Mouse (Mus musculus): ENCODE measurements around the gene Bcl2. TPM values are rescaled to one million over a fixed set of nuclear protein-coding genes. Genes with fewer than 3 reads are reported as not detected.

Gene Bcl2
- polyA plus RNA-seq, 1 experiment from 2014 or later, result 8.3 TPM

- DNase-seq (ENCODE audit: low spot score), result no peak
- Histone ChIP-seq H3K4me1 (replicated peaks) (peaks cover 17% of the 10 kb centered on the region), H3K4me3 (no peak overlapping the region), H3K27me3 (ENCODE audit: insufficient read depth, poor library complexity, severe bottlenecking) (no peaks in the 10 kb centered on the region; the same call in 1 of the 2 replicates), H3K36me3 (no peaks in the 10 kb centered on the region), H3K27ac (no peak overlapping the region), H3K9me3 (no peaks in the 10 kb centered on the region)
- WGBS, result 91% methylated on average over 6 of the region's 6 CpGs
Measured at GRCm38 (mm10) chr1:106707036-106707880, 6.8 kb downstream of the Bcl2 start.

DNA sequence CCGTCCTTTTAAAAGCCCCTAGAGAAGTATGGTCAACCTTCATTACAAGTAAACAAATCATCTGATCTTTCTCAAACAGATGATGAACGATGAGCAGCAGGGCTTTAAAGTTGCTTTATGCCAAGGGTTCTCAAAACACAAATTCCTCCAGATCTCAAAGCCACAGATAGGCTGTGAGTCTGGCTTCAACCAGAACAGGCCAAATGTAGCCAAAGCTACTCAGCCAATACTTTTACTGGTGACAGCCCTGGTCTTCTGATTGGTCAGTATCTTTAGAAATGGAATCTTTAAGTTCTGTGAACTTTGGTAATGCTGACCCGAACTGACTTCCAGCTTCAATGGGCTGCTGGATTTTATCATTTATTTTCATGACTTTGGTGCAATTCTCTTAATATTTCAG, 10.9 kb downstream of the Bcl2 start:
- Histone ChIP-seq H3K36me3 (no peaks in the 10 kb centered on the region), H3K9me3 (no peaks in the 10 kb centered on the region), H3K4me1 (replicated peaks) (peaks cover 6% of the 10 kb centered on the region; the same call in 1 of the 2 replicates), H3K27me3 (ENCODE audit: insufficient read depth, poor library complexity, severe bottlenecking) (no peaks in the 10 kb centered on the region), H3K4me3 (no peak overlapping the region), H3K27ac (no peak overlapping the region)
- 75% methylated on average over 3 of the region's 3 CpGs for WGBS
- no peak for DNase-seq (ENCODE audit: low spot score)

GRCm38 (mm10) chr1:106702471-106703175, 11.5 kb downstream of the Bcl2 start:
- H3K9me3 ChIP-seq, result no peaks in the 10 kb centered on the region
- H3K27ac ChIP-seq, result no peak overlapping the region
- 74% methylated on average over 4 of the region's 4 CpGs for WGBS
- no peaks in the 10 kb centered on the region for H3K36me3 ChIP-seq
- no peak for DNase-seq (ENCODE audit: low spot score)
- H3K4me3 ChIP-seq, result no peak overlapping the region
- peaks cover 6% of the 10 kb centered on the region; the same call in 1 of the 2 replicates for H3K4me1 ChIP-seq (replicated peaks)
- no peaks in the 10 kb centered on the region for H3K27me3 ChIP-seq (ENCODE audit: insufficient read depth, poor library complexity, severe bottlenecking)

DNA sequence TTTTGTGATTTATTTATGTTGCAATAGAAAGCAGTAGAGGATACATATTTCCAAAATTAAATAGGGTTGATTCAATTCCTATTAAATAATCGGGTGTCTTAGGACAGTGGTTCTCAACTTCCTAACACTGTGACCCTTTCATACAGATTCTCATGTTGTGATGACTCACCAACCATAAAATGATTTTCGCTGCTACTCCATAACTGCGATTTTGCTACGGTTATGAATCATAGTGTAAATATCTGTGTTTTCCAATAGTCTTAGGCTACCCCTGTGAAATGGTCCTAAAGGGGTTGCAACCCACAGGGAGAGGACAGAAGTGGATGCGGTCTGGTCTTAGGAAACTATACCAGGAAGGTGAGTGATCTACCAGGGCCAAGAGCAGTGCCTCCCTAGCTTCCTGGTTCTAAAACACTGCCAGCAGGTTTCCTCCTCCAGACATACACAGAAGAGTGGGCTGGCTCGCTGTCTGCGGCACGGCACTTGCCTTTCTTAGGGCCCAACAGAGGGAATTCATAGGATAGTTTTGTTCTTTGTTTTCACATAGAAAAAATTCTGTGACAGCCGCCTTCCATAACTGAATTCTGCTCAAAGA, 13.5 kb downstream of the Bcl2 start:
- WGBS, result 90% methylated on average over 9 of the region's 9 CpGs
- no peak for DNase-seq (ENCODE audit: low spot score)
- H3K4me1 ChIP-seq (replicated peaks), result peaks cover 6% of the 10 kb centered on the region; the same call in 1 of the 2 replicates
- H3K27me3 ChIP-seq (ENCODE audit: insufficient read depth, poor library complexity, severe bottlenecking), result no peaks in the 10 kb centered on the region
- no peaks in the 10 kb centered on the region for H3K9me3 ChIP-seq
- no peak overlapping the region for H3K27ac ChIP-seq
- no peaks in the 10 kb centered on the region for H3K36me3 ChIP-seq
- H3K4me3 ChIP-seq, result no peak overlapping the region

DNA sequence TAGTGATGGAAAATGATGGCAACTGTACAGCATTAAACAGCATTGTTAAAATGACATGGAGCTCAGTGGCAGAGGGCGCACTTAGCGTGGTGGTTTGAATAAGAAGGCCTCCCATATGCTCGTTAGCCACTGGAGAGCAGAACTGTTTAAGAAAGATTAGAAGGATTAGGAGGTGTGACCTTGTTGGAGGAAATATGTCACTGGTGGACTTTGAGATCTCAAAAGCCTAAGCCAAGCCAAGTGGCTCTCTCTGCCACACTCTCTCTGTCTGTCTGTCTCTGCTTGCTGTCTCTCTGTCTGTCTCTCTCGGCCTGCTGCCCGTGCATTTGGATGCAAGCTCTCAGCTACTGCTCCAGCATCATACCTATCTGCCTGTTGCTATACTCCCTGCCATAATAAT, 17.6 kb downstream of the Bcl2 start:
- 90% methylated on average over 5 of the region's 5 CpGs for WGBS
- H3K27me3 ChIP-seq (ENCODE audit: insufficient read depth, poor library complexity, severe bottlenecking), result no peaks in the 10 kb centered on the region
- H3K27ac ChIP-seq, result no peak overlapping the region
- H3K4me1 ChIP-seq (replicated peaks), result no peaks in the 10 kb centered on the region
- no peaks in the 10 kb centered on the region for H3K9me3 ChIP-seq
- no peak overlapping the region for H3K4me3 ChIP-seq
- DNase-seq (ENCODE audit: low spot score), result no peak
- no peaks in the 10 kb centered on the region for H3K36me3 ChIP-seq

DNA sequence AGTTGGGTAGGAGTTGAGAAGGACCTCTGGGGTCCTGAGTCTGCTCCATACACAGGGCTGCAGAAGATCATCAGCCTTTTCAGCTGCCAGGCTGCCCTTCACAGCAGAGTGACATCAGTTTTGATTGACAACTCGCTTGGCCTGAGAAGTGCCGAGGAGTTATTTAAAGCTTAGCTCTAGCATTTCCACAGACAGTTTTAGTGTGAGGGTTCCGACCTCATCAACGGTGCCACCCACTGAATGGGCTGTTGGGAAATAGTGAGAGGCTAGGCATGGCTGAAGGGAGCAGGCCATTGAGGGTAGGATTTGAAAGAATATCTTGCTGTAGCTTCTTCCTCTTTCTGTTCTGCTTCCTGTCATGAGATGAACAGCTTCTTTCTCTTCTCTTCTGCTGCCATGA, 18.4 kb downstream of the Bcl2 start:
- Histone ChIP-seq H3K27me3 (ENCODE audit: insufficient read depth, poor library complexity, severe bottlenecking) (no peaks in the 10 kb centered on the region), H3K4me3 (no peak overlapping the region), H3K9me3 (no peaks in the 10 kb centered on the region), H3K36me3 (no peaks in the 10 kb centered on the region), H3K27ac (no peak overlapping the region), H3K4me1 (replicated peaks) (no peaks in the 10 kb centered on the region)
- WGBS, result 80% methylated on average over 4 of the region's 4 CpGs
- no peak for DNase-seq (ENCODE audit: low spot score)

GRCm38 (mm10) chr1:106694316-106694715, 19.8 kb downstream of the Bcl2 start:
- no peak overlapping the region for H3K4me3 ChIP-seq
- no peak for DNase-seq (ENCODE audit: low spot score)
- no peaks in the 10 kb centered on the region for H3K36me3 ChIP-seq
- no peaks in the 10 kb centered on the region for H3K4me1 ChIP-seq (replicated peaks)
- H3K9me3 ChIP-seq, result no peaks in the 10 kb centered on the region
- WGBS, result 93% methylated on average over 6 of the region's 6 CpGs
- no peaks in the 10 kb centered on the region for H3K27me3 ChIP-seq (ENCODE audit: insufficient read depth, poor library complexity, severe bottlenecking)
- no peak overlapping the region for H3K27ac ChIP-seq

GRCm38 (mm10) chr1:106692599-106692998, 21.5 kb downstream of the Bcl2 start:
- H3K4me1 ChIP-seq (replicated peaks), result no peaks in the 10 kb centered on the region
- H3K9me3 ChIP-seq, result no peaks in the 10 kb centered on the region
- no peak overlapping the region for H3K27ac ChIP-seq
- no peak overlapping the region for H3K4me3 ChIP-seq
- H3K36me3 ChIP-seq, result no peaks in the 10 kb centered on the region
- DNase-seq (ENCODE audit: low spot score), result no peak
- no peaks in the 10 kb centered on the region for H3K27me3 ChIP-seq (ENCODE audit: insufficient read depth, poor library complexity, severe bottlenecking)

DNA sequence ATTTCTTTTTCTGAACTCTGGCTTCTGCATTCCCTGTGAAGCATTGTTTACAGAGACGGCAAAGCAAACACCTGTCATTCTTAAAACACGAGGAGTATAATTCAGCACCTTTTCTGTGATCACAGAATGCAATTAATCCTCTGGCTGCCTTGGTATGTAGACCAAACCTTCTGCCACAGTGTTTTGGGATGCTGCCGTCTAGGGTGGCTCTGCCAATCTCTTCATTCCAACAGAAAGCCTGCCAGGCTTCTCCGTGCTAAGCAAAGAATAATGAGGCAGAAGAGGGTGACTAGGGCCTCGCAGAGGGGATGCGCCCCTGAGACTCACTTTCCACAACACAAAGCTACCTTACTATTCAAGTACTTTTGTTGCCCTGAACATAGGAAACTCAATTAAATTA, 23.2 kb downstream of the Bcl2 start:
- H3K9me3 ChIP-seq, result no peaks in the 10 kb centered on the region
- DNase-seq (ENCODE audit: low spot score), result no peak
- 88% methylated on average over 6 of the region's 6 CpGs for WGBS
- H3K4me1 ChIP-seq (replicated peaks), result no peaks in the 10 kb centered on the region
- H3K36me3 ChIP-seq, result no peaks in the 10 kb centered on the region
- H3K4me3 ChIP-seq, result no peak overlapping the region
- no peak overlapping the region for H3K27ac ChIP-seq
- H3K27me3 ChIP-seq (ENCODE audit: insufficient read depth, poor library complexity, severe bottlenecking), result no peaks in the 10 kb centered on the region

DNA sequence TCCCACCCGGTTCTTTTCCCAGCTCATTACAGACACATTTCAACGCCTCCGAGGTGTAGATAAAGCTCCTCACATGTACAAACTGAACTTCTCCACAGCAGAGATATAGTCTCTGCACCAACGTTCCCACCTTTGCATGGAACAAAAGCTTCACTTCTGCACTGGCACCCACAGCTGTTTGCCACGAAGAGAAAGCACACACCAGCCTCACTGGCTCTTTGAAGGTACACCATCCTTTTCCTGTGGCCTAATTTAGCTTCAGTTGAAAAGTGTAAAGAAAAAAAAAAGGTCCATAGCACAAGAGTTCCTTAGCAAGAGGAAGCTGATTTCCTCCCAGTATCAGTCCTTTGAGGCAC, 25.9 kb downstream of the Bcl2 start:
- no peaks in the 10 kb centered on the region for H3K4me1 ChIP-seq (replicated peaks)
- 83% methylated on average over 5 of the region's 5 CpGs for WGBS
- H3K27ac ChIP-seq, result no peak overlapping the region
- no peaks in the 10 kb centered on the region for H3K36me3 ChIP-seq
- DNase-seq (ENCODE audit: low spot score), result no peak
- no peaks in the 10 kb centered on the region for H3K9me3 ChIP-seq
- no peaks in the 10 kb centered on the region for H3K27me3 ChIP-seq (ENCODE audit: insufficient read depth, poor library complexity, severe bottlenecking)
- no peak overlapping the region for H3K4me3 ChIP-seq

GRCm38 (mm10) chr1:106687435-106688160, 26.5 kb downstream of the Bcl2 start:
- Histone ChIP-seq H3K4me3 (no peak overlapping the region), H3K27ac (no peak overlapping the region), H3K4me1 (replicated peaks) (no peaks in the 10 kb centered on the region), H3K9me3 (no peaks in the 10 kb centered on the region), H3K36me3 (no peaks in the 10 kb centered on the region), H3K27me3 (ENCODE audit: insufficient read depth, poor library complexity, severe bottlenecking) (no peaks in the 10 kb centered on the region)
- WGBS, result 86% methylated on average over 18 of the region's 18 CpGs
- DNase-seq (ENCODE audit: low spot score), result no peak

DNA sequence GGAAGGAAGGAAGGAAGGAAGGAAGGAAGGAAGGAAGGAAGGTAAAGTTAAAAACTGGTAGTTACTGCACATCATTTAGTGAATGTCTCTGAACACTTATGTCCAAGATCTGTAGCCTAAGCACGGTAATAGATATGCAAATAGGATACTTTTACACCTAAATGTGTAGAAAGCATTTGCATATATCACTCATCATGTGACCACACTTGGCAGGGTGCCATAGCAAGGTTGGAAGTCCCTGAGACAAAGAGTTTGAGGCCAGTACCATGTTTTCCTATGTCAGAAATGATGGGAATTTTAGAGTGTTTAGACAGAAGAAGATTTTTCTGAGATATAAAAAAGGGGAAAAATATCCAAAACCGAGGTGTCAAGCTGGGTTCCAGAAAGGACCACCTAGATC, 28.4 kb downstream of the Bcl2 start:
- Histone ChIP-seq H3K27me3 (ENCODE audit: insufficient read depth, poor library complexity, severe bottlenecking) (no peaks in the 10 kb centered on the region), H3K27ac (no peak overlapping the region), H3K36me3 (no peaks in the 10 kb centered on the region), H3K9me3 (no peaks in the 10 kb centered on the region), H3K4me1 (replicated peaks) (no peaks in the 10 kb centered on the region), H3K4me3 (no peak overlapping the region)
- DNase-seq (ENCODE audit: low spot score), result no peak
- WGBS, result 81% methylated on average over 2 of the region's 2 CpGs

DNA sequence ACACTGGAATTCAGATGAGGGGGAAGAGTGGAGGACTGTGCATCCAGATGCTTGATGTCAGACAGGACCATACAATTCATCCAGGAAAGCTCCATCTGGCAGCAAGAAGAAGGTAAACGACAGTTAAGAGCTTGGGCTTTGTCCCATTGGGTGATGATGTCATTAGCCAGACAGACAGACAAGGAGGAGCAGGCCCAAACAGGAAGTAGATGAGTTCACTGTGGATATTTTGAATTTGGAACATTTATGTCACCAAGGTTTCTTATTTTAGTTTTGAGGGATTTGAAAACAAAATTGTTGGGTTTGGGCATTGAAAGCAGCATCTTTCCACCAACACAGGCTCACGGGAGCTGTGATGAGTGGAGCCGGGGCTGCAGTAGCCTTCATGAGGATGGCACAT, 29.5 kb downstream of the Bcl2 start:
- Histone ChIP-seq H3K27ac (no peak overlapping the region), H3K27me3 (ENCODE audit: insufficient read depth, poor library complexity, severe bottlenecking) (no peaks in the 10 kb centered on the region), H3K9me3 (no peaks in the 10 kb centered on the region), H3K4me1 (replicated peaks) (no peaks in the 10 kb centered on the region), H3K36me3 (no peaks in the 10 kb centered on the region), H3K4me3 (no peak overlapping the region)
- no peak for DNase-seq (ENCODE audit: low spot score)
- 82% methylated on average over 3 of the region's 3 CpGs for WGBS

Measured in hindbrain, embryonic 10.5 days (tissue).